Mouse (Mus musculus) stomach, postnatal 0 days (tissue): ENCODE results near the gene Cryl1.

Experiments
- CTCF ChIP-seq: IDR thresholded peaks from 2 replicates; pipeline ENCODE4 v1.5.1; 2016; ENCODE audit warnings: antibody characterized with exemption, low read depth, mild to moderate bottlenecking, moderate library complexity
- EP300 ChIP-seq: optimal IDR thresholded peaks from 2 replicates; pipeline ENCODE3; 2016; ENCODE audit warnings: antibody characterized with exemption

DNA sequence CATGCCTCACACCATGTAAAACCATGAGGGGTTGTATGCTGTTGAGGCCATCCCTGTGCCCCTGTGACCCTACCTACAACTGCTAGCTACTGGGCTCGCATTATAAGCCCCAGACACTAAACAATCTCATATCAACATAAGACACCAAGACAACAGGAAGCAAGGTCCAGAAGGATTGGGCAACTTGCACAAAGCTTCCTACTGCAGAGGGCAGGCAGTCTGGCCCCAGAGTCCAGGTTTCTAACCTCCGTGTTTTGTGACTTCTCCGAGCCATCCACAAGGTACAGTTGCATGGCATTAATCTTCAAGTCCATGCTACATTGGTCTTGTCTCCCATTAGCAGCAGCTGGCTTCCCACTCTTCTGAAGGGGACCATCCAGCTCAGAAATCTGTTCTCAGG is 129.4 kb downstream of the Cryl1 start:
- no peak for TF ChIP-seq CTCF
- no peak for TF ChIP-seq EP300
